Mouse (Mus musculus): ENCODE measurements around the gene Dbp. TPM values are rescaled to one million over a fixed set of nuclear protein-coding genes. Genes with fewer than 3 reads are reported as not detected.

Gene Dbp
- total RNA-seq, 2 experiments from 2014 or later, result 49.7 to 59.1 TPM

Other genes starting within 250 kb of the Dbp start
- gene Ftl1, start 245.2 kb upstream of the Dbp start, total RNA-seq (2021), result 100 to 1,000 TPM; 300 to 331 TPM
- gene Bax, start 238.2 kb upstream of the Dbp start, total RNA-seq (2021), result 10 to 100 TPM; 90.2 to 90.6 TPM
- gene Tulp2, start 223.2 kb upstream of the Dbp start, total RNA-seq (2021), result not detected
- gene Gm45808, start 218.3 kb upstream of the Dbp start, total RNA-seq (2021), result under 1 TPM; 0.57 to 0.62 TPM
- 1 to 10 TPM; 2.8 TPM for gene Dhdh, start 216.3 kb upstream of the Dbp start, total RNA-seq (2021)
- 100 to 1,000 TPM in 1 of 2 experiments, 10 to 100 TPM in 1; 97.1 to 109 TPM for gene Nucb1, start 194.7 kb upstream of the Dbp start, total RNA-seq (2021)
- 10 to 100 TPM; 27.8 to 29.5 TPM for gene Ppp1r15a, start 178.8 kb upstream of the Dbp start, total RNA-seq (2021)
- gene Plekha4, start 178.8 kb upstream of the Dbp start, total RNA-seq (2021), result 1 to 10 TPM in 1 of 2 experiments, under 1 TPM in 1; 0.83 to 1.5 TPM
- not detected for gene Hsd17b14, start 150.2 kb upstream of the Dbp start, total RNA-seq (2021)
- gene Bcat2, start 134.9 kb upstream of the Dbp start, total RNA-seq (2021), result 10 to 100 TPM; 21.4 to 27.2 TPM
- gene Fgf21, start 89.6 kb upstream of the Dbp start, total RNA-seq (2021), result not detected
- not detected for gene Fut1, start 87.8 kb upstream of the Dbp start, total RNA-seq (2021)
- under 1 TPM in 1 of 2 experiments, not detected in 1; 0.23 TPM for gene Izumo1, start 83.3 kb upstream of the Dbp start, total RNA-seq (2021)
- 10 to 100 TPM in 1 of 2 experiments, 1 to 10 TPM in 1; 9.3 to 10.3 TPM for gene Rasip1, start 77.6 kb upstream of the Dbp start, total RNA-seq (2021)
- gene Mamstr, start 65.1 kb upstream of the Dbp start, total RNA-seq (2021), result 1 to 10 TPM; 1.7 to 1.8 TPM
- under 1 TPM; 0.30 to 0.67 TPM for gene Fut2, start 38.7 kb upstream of the Dbp start, total RNA-seq (2021)
- gene Ntn5, start 21.1 kb upstream of the Dbp start, total RNA-seq (2021), result under 1 TPM; 0.67 to 0.94 TPM
- gene Sec1, start 10.7 kb upstream of the Dbp start, total RNA-seq (2021), result under 1 TPM; 0.24 to 0.41 TPM
- 100 to 1,000 TPM; 110 to 123 TPM for gene Car11, start 5.2 kb upstream of the Dbp start, total RNA-seq (2021)
- 100 to 1,000 TPM; 423 to 452 TPM for gene Rpl18, start 10.4 kb downstream of the Dbp start, total RNA-seq (2021)
- gene Sphk2, start 12.9 kb downstream of the Dbp start, total RNA-seq (2021), result 10 to 100 TPM; 30.5 to 31.4 TPM
- gene Fam83e, start 16.1 kb downstream of the Dbp start, total RNA-seq (2021), result under 1 TPM; 0.48 to 0.60 TPM
- gene Spaca4, start 20.7 kb downstream of the Dbp start, total RNA-seq (2021), result not detected
- gene Lmtk3, start 78.7 kb downstream of the Dbp start, total RNA-seq (2021), result 100 to 1,000 TPM; 290 to 306 TPM
- 10 to 100 TPM in 1 of 2 experiments, 1 to 10 TPM in 1; 8.7 to 12.0 TPM for gene Sult2b1, start 79.6 kb downstream of the Dbp start, total RNA-seq (2021)
- gene Cyth2, start 109.5 kb downstream of the Dbp start, total RNA-seq (2021), result 100 to 1,000 TPM; 174 to 179 TPM
- gene Kcnj14, start 119.7 kb downstream of the Dbp start, total RNA-seq (2021), result 1 to 10 TPM; 1.6 to 2.1 TPM
- gene Grwd1, start 125.9 kb downstream of the Dbp start, total RNA-seq (2021), result 10 to 100 TPM; 21.2 to 21.9 TPM
- 10 to 100 TPM; 87.5 to 91.6 TPM for gene Kdelr1, start 167.7 kb downstream of the Dbp start, total RNA-seq (2021)
- 10 to 100 TPM; 19.7 to 20.4 TPM for gene Grin2d, start 173.3 kb downstream of the Dbp start, total RNA-seq (2021)
- gene Syngr4, start 191.6 kb downstream of the Dbp start, total RNA-seq (2021), result not detected
- 10 to 100 TPM; 20.8 to 25.6 TPM for gene Tmem143, start 191.9 kb downstream of the Dbp start, total RNA-seq (2021)
- gene Emp3, start 216.3 kb downstream of the Dbp start, total RNA-seq (2021), result 1 to 10 TPM; 1.8 to 2.6 TPM
- 1 to 10 TPM; 2.1 to 6.2 TPM for gene Ccdc114, start 219.0 kb downstream of the Dbp start, total RNA-seq (2021)

Data from layer of hippocampus, postnatal 14 days (tissue).